Mouse (Mus musculus): ENCODE data around the gene Tulp2. TPM values are rescaled to one million over a fixed set of nuclear protein-coding genes. Genes with fewer than 3 reads are reported as not detected.
"Not testable (repeated sequence)": the region's sequence is repeated elsewhere in the genome, so short reads cannot be mapped to it uniquely, and the experiment has no call there.

Tulp2 gene
- polyA plus RNA-seq, 1 experiment: 2.6 TPM

DNA sequence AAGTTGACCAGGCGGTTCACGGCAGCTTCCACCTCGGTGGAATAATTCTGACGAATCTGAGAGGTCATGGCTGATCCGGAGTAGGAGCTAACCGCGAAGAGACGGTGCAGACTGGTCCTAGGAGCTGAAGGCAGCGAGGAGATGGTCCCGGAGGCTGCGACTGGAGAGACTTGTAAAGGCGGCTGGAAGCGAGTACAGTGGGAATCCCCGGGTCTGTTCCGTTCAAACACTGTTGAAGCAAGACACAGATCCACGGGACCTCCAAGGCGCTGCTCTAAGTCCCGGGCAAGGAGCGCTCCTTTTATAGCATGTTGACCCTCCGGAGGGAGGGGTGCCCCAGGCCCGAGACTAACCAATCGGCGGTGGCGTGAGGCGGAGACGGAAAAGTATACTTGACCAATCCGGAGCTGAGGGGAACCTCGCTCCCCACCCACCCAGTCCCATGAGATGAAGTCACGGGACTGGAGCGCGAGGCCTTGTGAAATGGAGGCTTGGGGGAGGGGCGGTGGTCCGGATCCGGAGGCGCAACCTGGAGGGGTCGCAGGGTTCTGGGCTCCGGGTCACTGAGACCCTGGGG lies 22.0 kb upstream of the Tulp2 start, which contains the start of gene Ftl1:
Ftl1 (minus strand) TSS at position 321 of the 577 bp plus-strand sequence.
- DNase-seq (ENCODE audit: low read depth): not testable (repeated sequence)

DNA sequence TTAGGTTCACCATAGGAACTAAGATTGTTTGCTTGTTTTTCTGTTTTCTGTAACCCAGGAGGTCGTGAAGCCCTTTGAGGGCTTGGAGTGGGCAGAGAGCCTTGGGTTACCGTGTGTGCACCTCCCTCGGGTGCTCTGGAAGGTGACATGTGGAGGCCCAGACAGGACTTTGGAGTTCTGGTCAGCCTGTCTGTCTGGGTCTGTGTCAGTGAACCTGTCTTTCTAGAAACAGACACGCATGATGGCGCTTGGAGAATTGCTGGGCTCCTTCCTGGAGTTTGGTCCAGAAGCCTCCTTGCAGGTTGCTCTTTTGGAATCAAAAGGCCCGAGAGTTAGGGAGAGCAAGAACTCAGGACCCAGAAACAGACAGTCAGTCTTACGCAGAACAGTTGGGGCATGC lies 21.3 kb upstream of the Tulp2 start:
- DNase-seq (ENCODE audit: low read depth): no peak

DNA sequence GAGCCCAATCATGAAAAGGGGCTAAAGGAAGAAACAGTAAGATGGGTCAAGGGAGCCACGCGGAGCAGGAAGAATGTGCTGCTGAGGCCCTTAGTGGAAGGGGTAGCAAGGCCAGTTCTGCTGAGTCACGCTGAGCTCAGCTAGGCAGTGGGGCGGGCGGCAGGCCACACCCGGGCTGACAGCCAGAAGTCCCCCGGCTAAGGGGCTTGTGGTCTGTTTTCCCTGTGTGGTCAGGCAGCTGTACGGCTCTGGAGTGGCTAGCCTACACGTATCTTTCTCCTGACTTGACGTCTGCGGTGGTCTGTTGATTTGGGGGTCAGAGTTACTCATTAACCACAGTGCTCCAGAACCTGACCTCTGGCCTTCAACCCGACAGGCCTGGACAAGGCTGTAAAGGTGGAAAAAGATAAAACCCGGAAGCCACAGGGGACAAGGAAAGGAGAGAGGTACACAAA lies 20.8 kb upstream of the Tulp2 start:
- no peak for DNase-seq (ENCODE audit: low read depth)

DNA sequence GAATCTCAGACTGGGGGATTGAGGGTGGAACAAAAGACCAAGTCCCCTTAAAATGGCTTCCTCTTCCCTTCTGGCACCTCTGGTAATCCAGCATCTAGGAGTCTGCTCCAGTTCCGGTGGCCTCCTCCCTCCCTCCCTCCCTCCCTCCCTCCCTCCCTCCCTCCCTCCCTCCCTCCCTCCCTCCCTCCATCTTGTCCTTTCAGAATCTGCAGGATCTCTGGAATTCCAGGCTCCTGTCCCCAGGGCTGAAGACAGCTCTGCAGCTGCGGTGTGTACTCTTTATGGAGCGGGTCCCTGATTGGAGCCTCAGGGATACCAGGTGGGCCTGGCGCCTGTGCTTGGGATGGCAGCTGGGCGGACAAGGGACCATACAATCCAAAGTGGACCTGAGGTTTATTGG lies 20.4 kb upstream of the Tulp2 start:
- DNase-seq (ENCODE audit: low read depth): no peak

DNA sequence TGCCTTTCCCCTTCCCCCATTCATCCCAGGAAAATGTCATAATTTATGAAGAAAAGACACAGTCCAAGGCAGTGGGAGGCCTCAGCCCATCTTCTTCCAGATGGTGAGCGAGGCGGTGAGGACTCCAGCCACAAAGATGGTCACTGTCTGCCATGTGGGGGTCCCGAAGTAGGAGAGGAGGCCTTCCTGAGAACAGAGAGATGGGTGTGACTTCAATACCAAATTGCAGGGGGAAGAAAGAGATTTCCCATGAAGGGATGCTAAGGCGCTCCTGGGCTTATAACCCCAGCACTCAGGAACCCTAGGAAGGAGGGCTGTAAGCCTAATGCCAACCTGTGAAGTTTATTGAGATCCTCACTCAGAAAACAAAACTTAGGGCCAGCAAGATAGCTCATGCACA lies 19.9 kb upstream of the Tulp2 start:
- DNase-seq (ENCODE audit: low read depth): no peak

DNA sequence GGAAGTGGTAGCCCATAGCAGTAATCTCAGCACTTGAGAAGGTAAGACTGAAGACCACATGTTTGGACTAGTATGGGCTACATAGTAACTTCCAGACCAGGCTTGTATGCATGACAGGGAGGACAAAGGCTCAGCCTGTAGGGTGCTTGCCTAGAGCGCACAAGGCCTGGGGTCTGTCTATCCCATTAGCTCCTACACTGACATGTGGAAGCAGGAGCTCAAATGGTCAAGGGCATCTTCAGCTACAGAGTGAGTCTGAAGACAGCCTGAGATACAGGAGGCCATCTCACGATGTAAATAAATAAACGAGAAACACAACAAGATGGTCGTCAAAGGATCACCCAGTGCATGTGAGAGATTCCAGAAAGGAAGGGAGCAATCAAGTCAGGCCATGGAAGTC lies 19.4 kb upstream of the Tulp2 start:
- no peak for DNase-seq (ENCODE audit: low read depth)

DNA sequence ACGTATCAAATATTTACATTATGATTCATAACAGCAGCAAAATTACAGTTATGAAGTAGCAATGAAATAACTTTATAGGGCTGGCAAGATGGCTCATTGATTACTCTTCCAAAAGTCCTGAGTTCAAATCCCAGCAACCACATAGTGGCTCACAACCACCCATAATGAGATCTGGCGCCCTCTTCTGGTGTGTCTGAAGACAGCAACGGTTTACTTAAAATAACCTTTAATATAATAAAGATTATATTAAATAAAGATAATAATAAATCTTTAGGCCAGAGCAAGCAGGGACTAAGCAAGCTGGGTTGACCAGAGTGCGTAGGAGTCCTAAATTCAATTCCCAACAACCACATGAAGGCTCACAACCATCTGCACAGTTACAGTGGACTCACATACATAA lies 18.8 kb upstream of the Tulp2 start:
- not testable (repeated sequence) for DNase-seq (ENCODE audit: low read depth)

DNA sequence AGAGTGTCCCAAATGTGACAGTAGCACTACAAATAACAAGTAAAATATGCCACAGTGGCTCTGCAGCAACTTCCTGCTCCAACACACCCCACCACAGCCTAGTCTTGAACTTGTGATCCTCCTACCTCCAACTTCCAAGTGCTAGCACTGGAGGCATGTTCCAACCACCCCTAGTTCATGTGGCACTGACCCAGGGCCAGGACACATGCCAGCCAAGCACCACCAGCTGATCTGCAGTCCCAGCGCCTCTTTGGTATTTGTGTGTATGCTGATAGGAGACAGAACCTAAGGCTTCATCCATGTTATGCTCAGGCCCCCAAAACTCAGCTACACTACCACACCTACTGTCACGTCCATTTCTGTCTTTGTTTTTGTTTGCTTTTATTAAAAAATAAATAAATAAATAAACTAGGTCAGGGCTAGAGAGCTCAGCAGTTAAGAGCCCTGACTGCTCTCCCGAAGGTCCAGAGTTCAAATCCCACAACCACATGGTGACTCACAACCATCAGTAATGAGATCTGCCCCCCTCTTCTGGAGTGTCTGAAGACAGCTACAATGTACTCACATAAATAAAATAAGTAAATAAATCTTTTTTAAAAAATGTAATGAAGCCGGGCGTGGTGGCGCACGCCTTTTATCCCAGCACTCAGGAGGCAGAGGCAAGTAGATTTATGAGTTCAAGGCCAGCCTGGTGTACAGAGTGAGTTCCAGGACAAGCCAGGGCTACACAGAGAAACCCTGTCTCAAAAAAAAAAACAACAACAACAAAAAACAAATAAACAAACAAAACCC lies 17.5 kb upstream of the Tulp2 start:
- DNase-seq (ENCODE audit: low read depth): no peak

DNA sequence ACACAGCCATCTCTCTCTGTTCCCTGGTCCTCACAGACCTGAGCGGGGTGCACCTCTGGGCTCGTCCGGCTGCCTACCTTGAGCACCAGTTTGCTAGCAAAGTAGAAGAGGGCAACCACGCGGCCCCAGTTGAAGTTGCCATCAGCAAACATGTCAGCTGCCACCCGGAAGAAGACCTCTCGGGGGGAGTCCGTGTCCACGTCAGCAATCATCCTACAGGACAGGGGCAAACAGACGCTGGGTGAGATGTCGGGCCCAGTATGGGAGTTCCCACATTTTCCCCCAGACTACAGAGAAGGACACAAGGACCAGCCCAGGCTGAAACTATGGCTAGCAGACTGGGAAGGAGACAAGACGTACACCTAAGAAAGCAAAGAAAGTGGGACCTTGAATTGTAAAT lies 16.6 kb upstream of the Tulp2 start:
- no peak for DNase-seq (ENCODE audit: low read depth)

DNA sequence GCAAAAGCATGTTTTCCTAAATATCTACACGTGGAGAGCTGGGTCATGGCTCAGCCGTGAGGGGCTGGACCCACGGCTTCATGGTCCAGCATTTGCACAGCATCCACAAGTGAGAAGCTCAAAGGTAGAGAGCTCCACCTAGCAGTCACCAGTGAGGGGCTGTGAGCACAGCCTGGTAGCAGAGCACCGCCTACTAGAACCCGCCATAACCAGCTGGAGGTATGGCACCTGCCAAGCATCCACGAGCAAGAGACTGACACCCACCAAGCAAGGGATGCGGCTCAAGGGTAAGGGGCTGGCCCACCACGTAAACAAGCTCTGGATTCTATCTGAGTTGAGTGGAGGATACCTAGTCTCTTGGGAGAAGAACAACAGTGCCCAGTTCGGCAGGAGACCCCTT lies 16.1 kb upstream of the Tulp2 start:
- no peak for DNase-seq (ENCODE audit: low read depth)

DNA sequence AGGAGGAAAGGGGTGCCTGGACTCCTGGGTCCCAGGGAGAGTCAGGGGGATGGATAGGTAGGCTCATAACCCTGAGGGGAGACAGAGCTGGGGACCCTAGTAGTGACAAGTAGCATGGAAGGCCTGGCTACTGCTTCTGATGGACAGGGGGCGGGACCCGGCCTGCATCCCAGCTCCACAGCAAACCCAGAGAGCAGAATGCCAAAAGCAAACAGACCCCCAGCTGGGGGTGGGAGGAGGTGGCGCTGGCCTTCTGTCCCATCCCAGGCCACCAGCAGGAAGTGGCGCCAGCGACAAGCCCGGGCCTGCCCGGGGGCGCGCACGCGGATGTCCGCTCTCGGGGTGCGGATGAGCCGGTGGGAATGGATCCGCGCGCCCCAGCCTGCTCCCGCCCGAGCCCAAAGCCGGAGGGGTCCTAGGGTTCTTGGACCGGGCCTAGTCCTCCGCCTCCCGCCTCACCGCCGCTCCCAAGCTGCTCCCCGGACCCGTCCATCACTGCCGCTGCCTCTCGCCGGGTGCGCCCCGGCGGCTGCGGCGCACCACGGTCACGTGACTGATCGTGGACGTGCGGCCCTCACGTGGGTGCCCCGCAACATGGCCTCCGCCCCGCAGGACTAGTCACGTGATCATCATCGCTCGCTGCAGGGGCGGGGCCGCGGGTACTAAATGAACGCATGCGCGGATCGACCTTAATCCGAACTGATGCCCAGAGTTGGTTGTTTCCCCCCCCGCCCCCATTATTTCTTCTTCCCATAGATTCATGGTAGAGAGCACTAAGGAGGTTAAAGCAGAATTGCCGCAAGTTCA lies 15.2 kb upstream of the Tulp2 start, which contains the start of gene Bax:
Bax (minus strand) TSS at position 616 of the 807 bp plus-strand sequence.
- DNase-seq (ENCODE audit: low read depth): no peak

DNA sequence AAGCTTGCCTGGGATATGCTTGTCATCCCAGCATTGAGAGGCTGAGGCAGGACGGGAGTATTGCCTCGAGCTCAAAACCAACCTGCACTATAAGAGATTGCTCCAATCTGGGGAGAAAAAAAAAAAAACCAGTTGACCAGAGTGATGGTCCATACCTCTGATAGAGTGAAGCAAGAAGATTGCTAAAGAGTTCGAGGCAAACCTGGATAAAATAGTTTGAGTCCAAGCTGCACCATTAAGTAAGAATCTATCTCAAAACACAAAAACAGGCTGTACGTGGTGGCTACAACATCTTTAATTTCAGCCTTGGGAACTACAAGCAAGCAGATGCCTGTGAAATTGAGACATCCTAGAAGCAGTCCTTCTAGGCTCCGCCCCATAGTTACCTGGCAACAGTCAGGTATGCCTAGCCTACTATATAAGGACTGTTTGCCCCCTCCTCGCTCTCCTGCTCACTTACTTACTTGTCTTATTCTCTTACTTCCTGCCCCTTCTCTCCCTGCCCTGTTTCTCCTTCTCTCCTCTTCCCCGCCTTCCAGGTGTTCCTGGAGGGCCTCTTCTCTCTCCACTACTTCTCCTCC lies 14.5 kb upstream of the Tulp2 start:
- no peak for DNase-seq (ENCODE audit: low read depth)

DNA sequence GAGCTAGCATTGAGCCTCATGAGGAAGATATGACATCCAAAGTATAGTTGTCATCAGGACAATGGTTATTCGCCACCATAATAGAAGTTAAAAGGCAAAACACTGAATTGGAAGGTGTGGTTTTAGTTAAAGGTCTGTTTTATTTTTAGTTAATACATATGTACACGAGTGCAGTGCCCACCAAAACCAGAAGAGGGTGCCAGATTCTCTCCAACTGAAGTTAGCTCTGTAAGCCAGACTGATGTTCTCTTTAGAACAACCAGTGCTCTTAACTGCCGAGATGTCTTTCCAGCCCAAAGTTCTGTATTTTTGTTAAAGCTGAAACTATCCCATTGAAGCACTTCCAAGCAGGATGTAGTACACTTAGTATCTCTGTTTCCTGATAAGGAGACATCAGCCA lies 10.8 kb upstream of the Tulp2 start:
- DNase-seq (ENCODE audit: low read depth): no peak

DNA sequence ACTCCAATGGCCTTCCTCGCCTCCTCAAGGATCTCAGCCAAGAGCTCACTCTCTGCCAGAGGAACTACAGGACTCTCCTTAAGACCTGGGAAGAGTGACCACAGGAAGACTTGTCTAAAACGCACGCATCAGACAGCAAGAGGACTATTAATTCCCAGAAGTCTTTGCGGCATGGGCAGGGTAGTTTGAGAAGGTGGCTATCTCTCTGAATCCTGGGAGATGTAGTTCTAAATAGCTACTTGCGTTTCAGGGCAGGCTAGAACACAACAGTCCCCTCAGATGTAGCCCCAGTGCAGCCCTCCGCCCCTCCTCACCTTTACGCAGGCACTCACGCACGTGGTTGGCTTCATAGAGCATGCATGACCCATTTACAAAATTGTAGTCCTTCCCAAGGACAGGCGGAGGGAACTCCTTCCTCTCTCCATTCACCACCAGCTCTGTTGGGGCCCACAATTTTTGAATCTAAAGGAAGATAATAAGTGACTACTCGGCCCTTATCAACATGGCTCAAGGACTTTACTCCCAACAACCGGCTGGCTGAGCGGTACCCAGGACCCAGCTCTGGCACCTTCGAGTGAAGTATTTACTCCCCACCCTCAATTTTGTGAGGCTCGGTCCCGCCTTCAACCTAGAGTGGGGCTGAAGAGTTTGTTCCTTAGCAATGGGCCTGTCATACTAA lies 6.2 kb upstream of the Tulp2 start:
- DNase-seq (ENCODE audit: low read depth): no peak

DNA sequence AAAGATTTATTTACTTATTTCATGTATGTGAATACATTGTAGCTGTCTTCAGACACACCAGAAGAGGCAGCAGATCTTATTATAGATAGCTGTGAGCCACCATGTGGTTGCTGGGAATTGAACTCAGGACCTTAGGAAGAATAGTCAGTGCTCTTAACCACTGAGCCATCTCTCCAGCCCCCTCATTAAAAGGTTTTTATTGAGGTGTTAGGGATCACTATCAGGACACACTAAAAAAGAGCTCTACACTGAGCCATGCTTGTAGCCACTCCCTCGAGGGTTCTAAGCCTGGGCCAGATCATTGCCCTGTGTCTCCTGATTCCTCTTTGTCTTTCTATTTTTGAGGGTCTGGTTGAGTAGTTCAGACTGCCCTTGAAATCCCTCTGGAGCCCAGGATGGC lies 5.2 kb upstream of the Tulp2 start:
- no peak for DNase-seq (ENCODE audit: low read depth)

DNA sequence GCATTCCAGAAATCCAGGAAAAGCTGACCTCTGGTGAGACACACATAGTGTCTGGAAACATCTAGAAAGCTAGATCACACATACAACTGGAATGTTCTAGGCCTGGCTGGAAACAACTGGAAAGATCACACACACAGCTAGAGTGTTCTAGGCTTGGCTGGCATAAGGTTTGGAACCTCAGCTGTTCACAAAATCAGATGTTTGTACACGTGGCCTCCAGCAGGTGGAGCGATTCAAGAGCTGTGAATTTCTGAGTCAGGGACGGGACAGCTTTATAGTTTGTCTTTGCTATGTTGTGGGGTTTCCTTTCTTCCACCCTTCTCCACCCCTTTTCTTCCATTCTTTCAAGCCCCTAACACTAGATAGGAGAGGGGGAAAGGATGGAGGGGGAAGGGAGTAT lies 4.7 kb upstream of the Tulp2 start:
- DNase-seq (ENCODE audit: low read depth): no peak

DNA sequence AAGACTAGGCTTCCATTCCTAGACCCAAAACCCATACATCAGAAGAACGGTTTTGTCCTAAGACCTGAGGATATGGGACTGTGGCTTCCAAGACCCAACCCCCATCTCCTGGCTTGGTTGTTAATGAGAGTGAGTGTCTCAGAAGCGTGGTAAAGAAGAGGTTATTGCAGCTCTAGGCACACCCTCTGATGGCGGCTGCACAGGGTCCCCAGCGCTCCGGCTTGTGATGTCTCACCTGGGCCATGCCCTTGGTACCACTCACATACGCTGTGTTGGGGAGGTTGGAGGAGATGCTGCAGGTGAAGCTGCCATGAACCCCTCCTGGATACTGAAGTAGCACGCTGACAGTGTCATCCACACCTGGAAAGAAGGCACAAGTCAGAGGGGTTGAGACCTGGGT lies 2.9 kb upstream of the Tulp2 start:
- DNase-seq (ENCODE audit: low read depth): no peak

DNA sequence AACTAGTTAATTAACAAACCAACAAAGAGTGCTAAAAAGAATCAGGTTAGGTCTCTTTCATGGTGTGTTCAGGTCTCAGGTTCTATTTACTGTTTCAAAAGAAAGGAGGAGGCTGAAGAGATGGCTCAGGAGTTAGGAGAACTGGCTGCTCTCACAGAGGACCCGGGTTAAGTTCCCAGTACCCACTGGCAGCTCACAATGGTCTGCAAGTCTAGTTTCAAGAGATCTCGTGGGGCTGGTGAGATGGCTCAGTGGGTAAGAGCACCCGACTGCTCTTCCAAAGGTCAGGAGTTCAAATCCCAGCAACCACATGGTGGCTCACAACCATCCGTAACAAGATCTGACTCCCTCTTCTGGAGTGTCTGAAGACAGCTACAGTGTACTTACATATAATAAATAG lies 1.4 kb upstream of the Tulp2 start:
- DNase-seq (ENCODE audit: low read depth): not testable (repeated sequence)

DNA sequence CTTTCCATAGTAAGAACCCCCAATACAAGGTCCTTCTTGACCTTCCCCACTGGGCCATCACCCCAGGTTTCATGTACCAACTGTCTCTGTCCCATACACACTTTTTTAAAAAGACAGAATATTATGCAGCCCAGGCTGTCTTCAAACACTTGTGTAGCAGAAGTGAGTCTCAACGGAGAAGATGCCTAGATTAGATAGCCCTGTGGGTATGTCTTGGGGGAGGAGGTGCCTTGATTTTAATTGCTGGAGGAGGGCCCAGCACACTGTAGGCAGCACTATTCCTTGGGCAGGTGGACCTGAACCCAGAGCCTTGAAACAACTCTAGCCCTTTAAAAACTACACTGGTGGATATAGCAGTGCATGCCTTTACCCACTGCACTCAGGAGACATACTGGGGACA lies 489 bp downstream of the Tulp2 start:
- DNase-seq (ENCODE audit: low read depth): no peak

DNA sequence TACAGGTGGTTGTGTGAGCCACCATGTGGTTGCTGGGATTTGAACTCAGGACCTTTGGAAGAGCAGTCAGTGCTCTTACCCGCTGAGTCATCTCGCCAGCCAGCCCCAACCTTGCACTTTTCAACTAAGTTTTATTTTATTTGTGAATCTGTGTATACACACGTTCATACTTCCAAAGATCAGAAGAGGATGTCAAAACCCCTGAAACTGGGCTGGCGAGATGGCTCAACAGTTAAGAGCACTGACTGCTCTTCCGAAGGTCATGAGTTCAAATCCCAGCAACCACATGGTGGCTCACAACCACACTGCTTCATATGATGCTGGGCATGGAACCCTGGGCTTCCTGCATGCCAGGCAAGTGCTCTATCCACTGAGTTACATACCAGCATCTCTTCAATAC lies 3.3 kb downstream of the Tulp2 start:
- DNase-seq (ENCODE audit: low read depth): not testable (repeated sequence)

DNA sequence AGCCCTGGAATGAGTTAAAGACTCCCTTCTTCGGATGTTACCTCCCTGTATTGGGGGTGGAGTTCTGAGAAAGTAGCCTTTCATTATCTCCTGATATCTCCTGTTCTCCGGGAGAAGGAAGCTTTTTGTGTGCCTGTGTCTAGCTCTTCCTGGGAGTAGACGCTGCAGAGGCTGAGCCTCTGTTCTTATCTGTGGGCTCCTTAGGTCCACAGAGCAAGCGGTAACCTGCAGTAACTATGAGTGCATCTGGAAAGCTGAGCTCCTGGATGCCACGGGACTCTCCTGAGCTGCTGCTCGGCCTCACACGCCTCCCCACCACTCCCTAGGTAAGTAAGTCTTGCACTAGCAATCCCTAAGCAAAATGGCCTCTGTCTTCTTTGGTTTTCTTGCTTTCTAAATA lies 4.5 kb downstream of the Tulp2 start:
- no peak for DNase-seq (ENCODE audit: low read depth)

Measured in gonadal fat pad, adult 2 months (tissue).